Mouse (Mus musculus) kidney, embryonic 14.5 days (tissue): Measurements from ENCODE around the gene Mfsd1. TPM values are rescaled to one million over a fixed set of nuclear protein-coding genes. Genes with fewer than 3 reads are reported as not detected.

Experiments used
- ATAC-seq: fragments of 200-750 bp; cut with Nextera tagmentation; 2 replicates; pipeline ENCODE4 v1.8.0; 2017; ENCODE audit warnings: moderate number of reproducible peaks, mild to moderate bottlenecking, moderate TSS enrichment, moderate library complexity; ENCODE audit not compliant: low FRiP score, low TSS enrichment
- H3K27ac ChIP-seq: fragments of 300-500 bp; sonication (generic); 2 replicates; pipeline ENCODE4 v1.5.1; 2014; ENCODE audit warnings: low read depth, mild to moderate bottlenecking, low read length, moderate library complexity, mixed read lengths
- H3K27me3 ChIP-seq: fragments of 300-500 bp; sonication (generic); 2 replicates; pipeline ENCODE4 v1.6.1; 2014; ENCODE audit warnings: mild to moderate bottlenecking, low read length; ENCODE audit not compliant: control insufficient read depth, insufficient read depth
- H3K36me3 ChIP-seq: fragments of 300-500 bp; sonication (generic); 2 replicates; pipeline ENCODE4 v1.6.1; 2014; ENCODE audit warnings: low read length, mixed read lengths; ENCODE audit not compliant: control insufficient read depth, insufficient read depth
- H3K4me1 ChIP-seq: fragments of 300-500 bp; sonication (generic); 2 replicates; pipeline ENCODE4 v1.6.1; 2014; ENCODE audit warnings: low read length, mixed read lengths; ENCODE audit not compliant: control insufficient read depth, insufficient read depth
- H3K4me2 ChIP-seq: fragments of 300-500 bp; sonication (generic); replicated peaks from 2 replicates; pipeline ENCODE4 v1.6.1; 2014; ENCODE audit warnings: low read depth, mild to moderate bottlenecking, low read length
- H3K4me3 ChIP-seq: fragments of 300-500 bp; sonication (generic); 2 replicates; pipeline ENCODE4 v1.5.1; 2014; ENCODE audit warnings: mild to moderate bottlenecking, low read length
- H3K9ac ChIP-seq: fragments of 300-500 bp; sonication (generic); 2 replicates; pipeline ENCODE4 v1.6.1; 2014; ENCODE audit warnings: low read depth, mild to moderate bottlenecking, low read length, moderate library complexity
- H3K9me3 ChIP-seq: fragments of 300-500 bp; sonication (generic); 2 replicates; pipeline ENCODE4 v1.6.1; 2016; ENCODE audit warnings: low read length; ENCODE audit not compliant: control insufficient read depth
- WGBS: fragments of 180-500 bp; shearing (Covaris S2); extraction: QIAGEN DNeasy Blood & Tissue Kit; methylation state at CpG from one replicate; pipeline ENCODE4 v1.1.7; 2014; 5-methylcytosine and 5-hydroxymethylcytosine counted together
- polyA plus RNA-seq: library from polyadenylated mRNA; unstranded; fragments of >200 nt; fragmentation: Nextera tagmentation; extraction: Ambion mirVana; gene quantifications from 2 replicates; pipeline ENCODE4 v1.2.1, GENCODE M21; 2014

Gene Mfsd1
- polyA plus RNA-seq, 1 experiment from 2014 or later, result 82.5 TPM

- Histone ChIP-seq H3K4me3 (no peak overlapping the region), H3K9me3 (no peaks in the 10 kb centered on the region), H3K27me3 (no peaks in the 10 kb centered on the region), H3K27ac (no peak overlapping the region), H3K4me1 (no peaks in the 10 kb centered on the region), H3K4me2 (no peak overlapping the region), H3K9ac (no peak overlapping the region), H3K36me3 (no peaks in the 10 kb centered on the region)
- no peak for ATAC-seq
- 59% methylated on average over 5 of the region's 5 CpGs for WGBS
Measured at GRCm38 (mm10) chr3:67564731-67565357, 17.7 kb upstream of the Mfsd1 start.

- Histone ChIP-seq H3K9me3 (no peaks in the 10 kb centered on the region), H3K27ac (no peak overlapping the region), H3K4me2 (no peak overlapping the region), H3K27me3 (no peaks in the 10 kb centered on the region), H3K4me1 (no peaks in the 10 kb centered on the region), H3K36me3 (no peaks in the 10 kb centered on the region), H3K9ac (no peak overlapping the region), H3K4me3 (no peak overlapping the region)
- 73% methylated on average over 8 of the region's 8 CpGs for WGBS
- no peak for ATAC-seq
Measured at GRCm38 (mm10) chr3:67565540-67566227, 16.9 kb upstream of the Mfsd1 start.

GRCm38 (mm10) chr3:67568015-67568618, 14.4 kb upstream of the Mfsd1 start:
- H3K4me3 ChIP-seq, result no peak overlapping the region
- no peaks in the 10 kb centered on the region for H3K9me3 ChIP-seq
- H3K4me1 ChIP-seq, result no peaks in the 10 kb centered on the region
- peak; percentile 58 for ATAC-seq
- H3K36me3 ChIP-seq, result no peaks in the 10 kb centered on the region
- 29% methylated on average over 17 of the region's 17 CpGs for WGBS
- no peak overlapping the region for H3K9ac ChIP-seq
- no peaks in the 10 kb centered on the region for H3K27me3 ChIP-seq
- H3K4me2 ChIP-seq, result no peak overlapping the region
- H3K27ac ChIP-seq, result no peak overlapping the region

GRCm38 (mm10) chr3:67572918-67573317, 9.6 kb upstream of the Mfsd1 start:
- H3K27ac ChIP-seq, result no peak overlapping the region
- no peak overlapping the region for H3K4me3 ChIP-seq
- no peak overlapping the region for H3K9ac ChIP-seq
- no peaks in the 10 kb centered on the region for H3K9me3 ChIP-seq
- H3K36me3 ChIP-seq, result no peaks in the 10 kb centered on the region
- H3K27me3 ChIP-seq, result no peaks in the 10 kb centered on the region
- WGBS, result 65% methylated on average over 4 of the region's 4 CpGs
- no peak overlapping the region for H3K4me2 ChIP-seq
- H3K4me1 ChIP-seq, result no peaks in the 10 kb centered on the region
- peak; percentile 65; the same call in 1 of the 2 replicates for ATAC-seq

- H3K9me3 ChIP-seq, result no peaks in the 10 kb centered on the region
- WGBS, result 0% methylated on average over 1 of the region's 1 CpGs
Measured at GRCm38 (mm10) chr3:67573523-67573922, 9.0 kb upstream of the Mfsd1 start.

GRCm38 (mm10) chr3:67576248-67576647, 6.3 kb upstream of the Mfsd1 start:
- H3K27me3 ChIP-seq, result no peaks in the 10 kb centered on the region
- H3K4me2 ChIP-seq, result no peak overlapping the region
- WGBS, result 86% methylated on average over 2 of the region's 2 CpGs
- no peak for ATAC-seq
- no peaks in the 10 kb centered on the region for H3K4me1 ChIP-seq
- no peak overlapping the region for H3K9ac ChIP-seq
- no peak overlapping the region for H3K27ac ChIP-seq
- no peak overlapping the region for H3K4me3 ChIP-seq
- H3K36me3 ChIP-seq, result no peaks in the 10 kb centered on the region
- H3K9me3 ChIP-seq, result no peaks in the 10 kb centered on the region

More at GRCm38 (mm10) chr3:67573523-67573922, 9.0 kb upstream of the Mfsd1 start:
- Histone ChIP-seq H3K4me3 (no peak overlapping the region), H3K4me2 (no peak overlapping the region), H3K27me3 (no peaks in the 10 kb centered on the region), H3K9ac (no peak overlapping the region), H3K4me1 (no peaks in the 10 kb centered on the region), H3K27ac (no peak overlapping the region), H3K36me3 (no peaks in the 10 kb centered on the region)
- ATAC-seq, result no peak

GRCm38 (mm10) chr3:67576724-67577123, 5.8 kb upstream of the Mfsd1 start:
- Histone ChIP-seq H3K9ac (no peak overlapping the region), H3K4me2 (no peak overlapping the region), H3K4me1 (no peaks in the 10 kb centered on the region), H3K4me3 (no peak overlapping the region), H3K27me3 (no peaks in the 10 kb centered on the region), H3K9me3 (no peaks in the 10 kb centered on the region), H3K36me3 (no peaks in the 10 kb centered on the region), H3K27ac (no peak overlapping the region)
- ATAC-seq, result no peak
- WGBS, result 89% methylated on average over 6 of the region's 6 CpGs

- peaks cover 9% of the 10 kb centered on the region; the same call in 1 of the 2 replicates for H3K36me3 ChIP-seq
- H3K4me3 ChIP-seq, result peak overlapping the region; percentile 80
- peak; percentile 21; the same call in 1 of the 2 replicates for ATAC-seq
- 15% methylated on average over 16 of the region's 16 CpGs for WGBS
- H3K9me3 ChIP-seq, result no peaks in the 10 kb centered on the region
- peaks cover 3% of the 10 kb centered on the region; the same call in 1 of the 2 replicates for H3K4me1 ChIP-seq
- no peaks in the 10 kb centered on the region for H3K27me3 ChIP-seq
- H3K4me2 ChIP-seq, result peak overlapping the region; percentile 84
- H3K27ac ChIP-seq, result no peak overlapping the region
- peak overlapping the region; percentile 76 for H3K9ac ChIP-seq
Measured at GRCm38 (mm10) chr3:67583125-67583845, 744 bp downstream of the Mfsd1 start.
